Mouse (Mus musculus): ENCODE results near the gene Mmp9.

Mmp9 gene

DNA sequence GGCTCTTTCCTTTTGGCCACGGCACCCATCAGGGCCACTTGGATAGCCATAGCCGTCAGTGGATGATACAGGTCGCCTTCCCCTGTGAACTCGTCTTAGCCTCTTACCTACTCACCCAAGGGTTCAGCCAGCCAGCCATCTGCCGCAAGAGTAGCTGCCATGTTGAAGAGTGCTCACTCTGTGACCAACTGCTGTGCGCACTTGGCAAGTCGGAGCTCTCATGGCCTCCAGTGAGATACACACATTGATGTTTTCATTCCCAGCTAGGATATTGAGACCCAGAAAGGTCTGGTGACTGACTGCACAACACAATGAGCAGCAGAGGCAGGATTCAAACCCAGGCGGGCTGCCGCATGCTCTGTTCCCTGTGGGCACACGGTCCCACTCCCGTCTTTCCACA, 53.6 kb downstream of the Mmp9 start:
- no peak for DNase-seq

DNA sequence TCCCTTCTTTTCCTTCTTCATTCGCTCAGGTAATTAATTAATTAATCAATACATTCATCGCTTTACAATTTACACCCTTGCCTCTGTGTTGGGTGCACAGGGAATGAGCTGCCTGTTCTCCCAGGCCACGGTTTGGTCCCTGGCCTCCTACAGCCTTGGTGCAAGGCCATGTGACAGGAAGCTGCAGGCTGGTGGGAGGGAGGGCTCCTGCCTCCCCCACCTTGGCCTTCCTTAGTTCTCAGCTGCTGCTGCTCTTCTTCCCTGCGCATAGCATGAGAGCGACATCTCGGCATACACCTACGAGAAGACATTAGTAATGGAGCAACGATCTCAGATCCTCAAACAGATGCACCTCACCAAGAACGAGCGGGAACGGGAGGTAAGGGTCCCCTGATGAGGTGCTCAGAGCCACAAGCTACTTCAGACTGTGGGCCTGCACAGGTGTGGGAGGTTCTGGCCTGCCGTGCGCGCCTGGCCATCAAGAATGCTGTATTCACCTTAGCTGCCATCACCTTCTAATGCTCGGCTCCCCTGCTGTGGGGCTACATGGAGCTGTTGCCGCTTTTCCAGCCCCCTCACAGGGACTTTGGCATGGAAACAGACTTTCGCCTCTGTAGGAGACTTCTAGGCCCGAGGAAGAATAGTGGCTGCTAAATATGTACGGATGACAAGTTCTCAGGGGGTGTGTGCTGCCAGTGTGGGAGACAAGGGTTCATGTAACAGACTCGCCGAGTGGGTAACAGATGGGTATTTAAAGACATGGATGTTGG, 54.3 kb downstream of the Mmp9 start:
- no peak for DNase-seq

DNA sequence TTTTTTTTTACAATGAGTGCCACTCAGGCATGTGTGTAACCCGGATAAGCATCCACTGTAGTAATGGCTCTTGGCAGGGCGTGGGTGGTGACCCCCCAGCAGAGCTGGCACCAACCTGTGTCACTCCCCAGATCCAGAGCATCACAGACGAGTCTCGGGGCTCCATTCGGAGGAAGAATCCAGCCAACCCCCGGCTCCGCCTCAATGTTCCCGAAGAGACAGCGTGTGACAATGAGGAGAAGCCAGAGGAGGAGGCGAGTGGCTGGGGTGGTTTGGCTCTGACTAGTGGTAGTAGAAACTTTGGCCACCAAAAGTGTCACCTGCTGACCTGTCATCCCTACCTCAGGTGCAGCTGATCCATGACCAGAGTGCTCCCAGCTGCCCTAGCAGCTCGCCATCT, 55.4 kb downstream of the Mmp9 start:
- DNase-seq, result no peak

DNA sequence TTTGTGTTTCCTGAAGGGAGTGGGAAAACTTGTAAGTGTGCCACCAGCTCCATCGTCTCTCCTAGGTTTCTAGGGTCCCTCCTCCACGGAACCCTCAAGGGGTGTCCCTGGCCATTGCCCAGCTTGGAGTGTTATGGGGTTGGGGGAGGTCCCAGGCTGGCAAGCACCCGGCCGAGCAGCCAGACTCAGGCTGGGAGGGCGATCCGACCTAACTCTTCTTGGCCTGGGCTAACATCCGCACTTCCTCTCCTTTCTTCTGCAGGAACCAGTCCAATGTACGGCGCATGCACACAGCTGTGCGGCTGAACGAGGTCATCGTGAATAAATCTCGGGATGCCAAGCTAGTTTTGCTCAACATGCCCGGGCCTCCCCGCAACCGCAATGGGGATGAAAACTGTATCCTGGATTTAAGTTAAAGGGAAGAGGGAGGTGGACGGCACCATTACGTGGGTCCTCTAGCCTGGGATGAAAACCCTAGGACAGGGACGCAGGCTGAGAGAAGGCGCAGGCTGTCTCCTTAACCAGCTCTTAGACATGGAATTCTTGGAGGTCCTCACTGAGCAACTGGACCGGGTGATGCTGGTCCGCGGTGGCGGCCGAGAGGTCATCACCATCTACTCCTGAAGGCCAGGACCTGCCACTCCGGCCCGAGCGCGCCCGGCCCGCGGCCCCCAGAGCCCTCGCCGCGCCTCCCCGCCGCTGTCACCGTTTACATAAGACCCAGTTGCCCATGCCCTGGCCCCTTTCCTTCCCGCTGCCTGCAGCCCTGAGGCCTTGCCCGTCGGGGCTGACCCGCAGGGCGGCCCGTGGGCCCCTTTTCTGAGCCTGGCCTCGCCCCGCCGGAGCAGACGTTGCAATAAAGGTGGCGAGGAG, 56.5 kb downstream of the Mmp9 start:
- DNase-seq, result no peak

DNA sequence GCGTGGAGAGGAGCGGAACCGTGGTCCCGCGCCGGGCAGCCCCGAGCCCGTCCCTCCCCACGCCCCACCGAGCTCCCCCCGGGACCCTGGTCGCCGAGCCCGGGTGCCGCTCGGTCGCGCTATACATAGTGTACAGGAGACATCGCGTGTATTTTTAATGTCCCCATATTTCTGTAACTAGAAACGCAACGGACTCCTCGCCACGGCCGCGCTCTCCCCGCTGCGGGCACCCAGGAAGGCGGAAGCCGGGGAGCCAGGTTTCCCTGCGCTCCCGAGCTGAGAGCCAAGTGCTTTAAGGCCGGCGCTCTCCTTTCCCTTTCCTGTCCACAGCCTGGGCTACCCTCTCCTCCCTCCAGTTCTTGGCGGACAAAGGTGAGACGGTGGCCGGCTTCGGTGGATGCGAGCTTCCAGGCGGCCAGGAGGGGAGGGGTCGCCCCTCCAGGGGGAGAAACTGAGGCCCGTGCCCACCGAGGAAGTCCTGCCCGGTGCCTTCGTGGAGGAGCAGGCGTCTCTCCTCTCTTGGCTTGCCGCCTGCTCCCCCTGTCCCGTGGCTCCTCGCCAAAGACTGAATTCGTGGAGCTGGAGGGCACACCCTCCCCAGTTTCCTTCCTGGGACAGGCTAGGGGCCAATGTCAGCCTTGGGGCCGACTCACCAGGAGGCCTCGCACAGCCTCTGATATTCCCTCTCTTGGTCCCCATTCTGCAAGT, 57.3 kb downstream of the Mmp9 start:
- peak; percentile 60 to 70 for DNase-seq

DNA sequence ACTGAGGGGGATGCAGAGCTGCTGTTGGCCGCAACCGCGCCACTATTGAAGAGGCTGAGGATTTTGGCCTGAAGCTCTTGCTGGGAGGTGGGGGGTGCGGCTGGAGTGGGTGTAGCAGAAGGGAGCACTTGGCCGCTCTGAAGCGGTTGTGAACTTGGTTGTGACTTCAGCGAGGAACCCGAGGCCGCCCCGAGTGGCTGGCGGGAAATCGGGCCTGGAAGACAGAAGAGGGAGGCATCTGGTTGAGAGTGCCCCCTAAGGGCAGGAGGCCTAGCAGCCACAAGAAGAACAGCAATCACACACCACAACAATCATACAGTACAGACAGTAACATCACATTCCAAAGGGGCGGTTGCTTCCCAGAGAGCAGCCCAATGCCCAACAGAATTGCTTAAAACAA, 61.4 kb downstream of the Mmp9 start:
- DNase-seq, result no peak

DNA sequence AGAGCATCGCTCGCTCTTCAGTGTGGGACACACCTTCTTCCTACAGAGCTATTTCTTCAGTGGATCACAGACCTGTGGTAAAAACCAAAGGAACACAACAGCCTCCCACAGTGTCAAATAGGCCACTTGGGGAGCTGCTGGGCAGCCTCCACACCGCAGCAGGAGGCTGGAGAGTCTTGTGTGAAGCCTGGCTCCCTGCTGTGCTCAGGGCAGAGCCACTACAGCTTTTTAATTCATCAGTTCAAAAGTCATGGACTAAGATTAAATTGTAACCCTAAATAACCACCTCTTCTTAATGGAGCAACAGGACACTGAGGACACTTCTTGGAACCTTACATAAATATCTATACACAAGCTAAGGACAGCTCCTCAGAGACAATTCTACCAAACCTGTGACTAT, 62.5 kb downstream of the Mmp9 start:
- no peak for DNase-seq

DNA sequence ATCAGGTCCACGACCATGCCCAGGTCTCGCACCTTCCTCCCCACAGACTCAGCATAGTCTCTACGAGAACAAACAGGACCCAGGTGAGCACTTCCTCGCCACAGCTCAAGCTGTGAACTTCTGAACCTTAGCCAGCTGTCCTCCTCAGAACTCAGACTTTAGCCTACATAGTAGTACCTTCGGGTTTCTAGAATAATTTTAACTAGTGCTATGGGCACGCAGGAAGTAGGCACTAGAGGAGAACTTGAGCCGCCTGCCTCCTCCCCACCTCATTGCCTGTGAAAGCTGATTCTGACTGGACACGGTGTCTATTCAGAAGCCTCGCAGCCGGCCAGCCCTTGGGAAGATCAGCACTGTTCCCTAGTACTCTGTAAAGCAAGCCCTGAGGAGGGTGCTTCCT, 63.7 kb downstream of the Mmp9 start:
- DNase-seq, result no peak
